Mouse (Mus musculus) monocyte, adult 2 months (primary cell): ENCODE measurements around the gene Glt8d2.
"Not testable (repeated sequence)": the region's sequence is repeated elsewhere in the genome, so short reads cannot be mapped to it uniquely, and the experiment has no call there.

Experiments
- DNase-seq, 2 experiments: peaks; one replicate each; pipeline ENCODE4 v3.0.0; 2022; ENCODE audit warnings: low spot score in 2 of 2, low read depth in 1 of 2

Gene Glt8d2

DNA sequence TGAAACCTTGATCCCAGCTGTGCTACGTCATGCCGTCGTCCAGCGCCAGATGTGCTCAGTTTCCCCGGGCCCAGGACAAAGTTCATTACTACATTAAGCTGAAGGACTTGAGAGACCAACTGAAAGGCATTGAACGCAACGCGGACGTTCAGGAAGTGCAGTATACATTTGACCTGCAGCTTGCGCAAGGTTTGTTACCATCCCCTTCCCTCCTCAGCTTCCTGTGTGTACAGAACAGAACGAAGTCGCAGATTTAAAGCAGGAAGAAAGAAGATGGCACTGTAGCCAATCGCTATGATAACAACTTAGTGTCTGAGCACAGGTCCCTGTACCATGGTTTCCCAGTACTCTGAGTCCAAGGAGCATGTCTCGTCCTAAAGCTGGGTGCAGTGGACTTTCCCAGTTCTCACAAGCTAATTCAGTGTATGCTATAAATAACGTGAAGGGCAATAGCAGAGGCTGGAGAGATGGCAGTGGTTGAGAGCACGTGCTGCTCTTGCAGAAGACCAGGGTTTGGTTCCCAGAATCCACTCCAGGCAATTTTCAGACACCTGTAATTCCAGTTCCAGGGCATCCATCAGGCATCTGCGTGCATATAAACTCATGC lies 43.1 kb downstream of the Glt8d2 start:
- DNase-seq = no peak

DNA sequence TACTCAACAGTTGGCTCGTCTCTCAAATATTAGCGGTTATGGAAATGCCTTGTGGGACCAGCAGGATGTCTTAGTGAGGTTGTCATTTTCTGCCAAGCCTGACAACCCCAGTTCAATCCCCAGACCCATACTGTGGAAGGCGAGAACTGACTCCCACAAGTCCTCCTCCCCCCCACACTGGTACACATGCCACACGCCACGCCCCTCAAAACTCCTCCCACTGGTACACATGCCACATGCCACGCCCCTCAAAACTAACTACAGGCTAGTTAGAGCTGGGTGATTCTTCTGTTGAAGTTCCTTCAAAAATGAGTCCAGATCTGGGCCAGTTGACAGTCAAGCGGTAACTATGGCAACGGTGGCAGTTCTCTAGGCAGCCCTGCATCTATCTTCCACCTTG lies 44.4 kb downstream of the Glt8d2 start:
- DNase-seq = no peak

DNA sequence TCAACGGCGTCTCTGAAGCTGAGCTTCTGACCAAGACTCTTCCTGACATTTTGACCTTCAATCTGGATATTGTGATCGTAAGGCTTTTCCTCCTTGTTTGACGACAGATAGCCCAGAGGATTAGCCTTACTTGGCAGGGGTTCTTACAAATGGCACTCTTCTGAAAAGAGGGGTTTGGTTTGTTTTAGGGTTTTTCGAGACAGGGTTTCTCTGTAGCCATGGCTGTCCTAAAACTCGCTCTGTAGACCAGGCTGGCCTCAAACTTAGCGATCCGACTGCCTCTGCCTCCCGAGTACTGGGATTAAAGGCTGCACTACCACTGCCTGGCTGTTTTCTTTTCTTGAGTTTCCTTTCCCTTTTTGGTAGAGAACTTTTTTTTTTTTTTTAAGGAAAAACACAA lies 49.0 kb downstream of the Glt8d2 start:
- no peak for DNase-seq

DNA sequence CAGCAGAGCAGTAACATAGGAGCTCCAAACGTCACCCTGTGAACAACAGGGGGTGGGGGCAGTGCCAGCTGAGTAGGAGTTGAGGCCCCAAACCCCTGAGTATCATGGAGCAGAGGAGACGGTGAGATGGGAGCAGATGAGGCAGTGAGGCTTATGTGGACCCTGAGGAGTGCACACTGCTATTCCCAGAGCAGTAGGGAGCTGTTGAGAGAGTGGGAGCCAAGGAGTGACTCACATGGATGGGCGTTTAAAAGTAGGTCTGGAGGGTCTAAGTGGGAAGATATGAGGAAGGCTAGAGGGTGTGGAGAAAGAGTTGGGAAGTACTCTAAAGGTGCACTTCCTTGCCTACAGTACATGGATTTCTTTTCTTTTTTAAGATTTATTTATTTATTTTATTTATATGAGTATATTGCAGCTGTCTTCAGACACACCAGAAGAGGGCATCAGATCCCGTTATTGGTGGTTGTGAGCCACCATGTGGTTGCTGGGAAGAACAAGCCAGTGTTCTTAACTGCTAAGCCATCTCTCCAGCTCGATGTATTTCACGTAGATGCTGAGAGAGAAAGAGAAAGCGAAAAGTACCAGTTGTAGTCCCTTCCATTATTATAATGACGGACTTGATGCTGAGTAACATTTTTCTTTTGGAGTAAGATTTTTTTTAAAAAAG lies 51.3 kb downstream of the Glt8d2 start:
- DNase-seq = no peak

DNA sequence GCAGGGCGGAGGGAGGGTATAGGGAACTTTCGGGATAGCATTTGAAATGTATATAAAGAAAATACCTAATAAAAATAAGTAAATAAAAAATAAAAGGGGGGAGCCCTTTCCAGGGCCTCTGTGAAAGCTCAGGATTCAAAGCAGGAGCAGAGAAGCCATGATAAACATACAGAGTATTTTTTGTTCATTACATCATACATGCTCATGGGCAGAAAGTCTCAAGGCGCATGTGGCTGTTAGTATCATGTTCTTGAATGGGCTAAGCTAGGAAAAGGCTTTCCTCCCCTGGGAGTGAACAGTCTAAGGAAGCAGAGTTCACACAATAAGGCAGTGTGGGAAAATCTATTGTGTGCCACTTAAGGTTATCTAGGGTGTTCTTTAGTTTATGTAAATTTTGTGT lies 54.1 kb downstream of the Glt8d2 start:
- DNase-seq = no peak

DNA sequence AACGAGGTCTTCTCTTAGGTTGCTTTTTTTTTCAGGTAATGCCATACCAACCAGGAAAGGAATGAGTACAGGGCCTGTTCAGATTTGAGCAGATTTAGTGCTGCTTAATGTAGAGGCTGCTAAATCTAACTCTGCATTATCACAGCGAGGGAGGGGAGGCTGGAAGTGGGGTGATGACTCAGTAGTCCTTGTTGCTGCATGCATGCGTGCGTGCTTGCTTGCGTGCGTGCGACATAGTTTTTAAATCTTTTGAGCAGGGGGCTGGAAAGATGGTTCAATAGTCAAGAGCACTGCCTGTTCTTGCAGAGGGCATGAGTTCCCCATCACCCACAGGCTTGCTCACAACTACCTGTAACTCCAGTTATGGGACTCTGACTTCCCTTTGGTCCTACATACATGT lies 56.1 kb downstream of the Glt8d2 start:
- no peak for DNase-seq

DNA sequence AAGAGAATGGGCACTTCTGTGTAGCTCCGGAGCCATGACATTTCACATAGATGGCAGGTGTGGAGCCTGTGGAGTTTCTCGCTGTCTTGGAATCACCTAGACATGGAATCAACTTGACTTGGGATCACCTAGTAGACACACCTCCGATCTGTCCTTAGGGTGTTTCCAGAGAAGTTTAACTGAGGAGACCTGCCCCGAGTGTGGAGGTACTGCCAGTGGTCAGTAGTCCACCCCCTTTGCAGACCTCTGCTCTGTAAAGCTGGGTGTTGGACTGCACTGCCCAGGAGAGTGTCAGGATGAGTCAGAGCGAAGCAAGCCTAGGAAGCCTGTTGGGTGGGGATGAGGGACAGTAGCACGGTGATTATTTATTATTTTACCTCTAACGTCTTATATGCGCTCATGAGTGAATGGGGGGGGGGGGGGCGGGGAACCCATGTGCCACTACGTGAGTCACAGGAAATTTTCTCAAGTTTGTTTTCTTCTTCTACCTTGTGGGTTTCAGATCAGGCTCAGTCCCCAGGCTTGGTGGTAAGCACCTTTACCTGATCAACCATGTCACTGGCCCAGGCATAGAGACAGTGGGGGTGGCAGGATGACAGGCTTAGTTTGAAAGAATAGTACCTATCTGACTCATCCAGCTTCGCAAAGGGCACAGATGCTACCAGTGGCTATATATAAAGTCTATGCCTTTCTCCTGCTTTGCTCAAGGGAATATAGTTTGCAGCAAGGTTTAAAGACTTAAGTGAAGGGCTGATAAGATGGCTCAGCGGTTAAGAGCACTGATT lies 57.8 kb downstream of the Glt8d2 start:
- no peak for DNase-seq

DNA sequence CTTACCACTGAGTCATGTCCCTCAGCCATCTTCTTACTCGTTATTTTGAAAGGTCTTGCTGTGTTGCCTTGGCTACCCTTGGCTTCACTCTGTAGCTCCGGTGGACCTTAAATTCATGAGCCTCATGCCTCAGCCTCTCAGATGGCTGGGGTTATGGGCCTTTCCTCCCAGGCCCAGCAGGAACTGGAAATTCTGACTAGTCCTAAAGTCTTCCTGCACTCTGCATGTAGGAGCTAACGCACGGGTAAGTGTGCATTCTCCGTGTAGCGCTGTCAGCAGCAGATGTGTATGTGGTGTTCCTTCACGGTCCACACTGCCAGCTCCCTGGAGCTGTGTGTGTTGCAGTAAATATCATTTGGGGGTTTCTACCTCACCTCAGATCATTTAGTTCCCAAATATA lies 59.3 kb downstream of the Glt8d2 start:
- no peak for DNase-seq

- no peak for DNase-seq
These were observed 60.0 kb downstream of the Glt8d2 start for GRCm38 (mm10) chr10:82630497-82630896.

GRCm38 (mm10) chr10:82629586-82630255 lies 60.7 kb downstream of the Glt8d2 start, which contains the start of gene Tdg:
TSS of gene Tdg (plus strand) at chr10:82629828.
- peak; percentile 68 to 84 for DNase-seq

DNA sequence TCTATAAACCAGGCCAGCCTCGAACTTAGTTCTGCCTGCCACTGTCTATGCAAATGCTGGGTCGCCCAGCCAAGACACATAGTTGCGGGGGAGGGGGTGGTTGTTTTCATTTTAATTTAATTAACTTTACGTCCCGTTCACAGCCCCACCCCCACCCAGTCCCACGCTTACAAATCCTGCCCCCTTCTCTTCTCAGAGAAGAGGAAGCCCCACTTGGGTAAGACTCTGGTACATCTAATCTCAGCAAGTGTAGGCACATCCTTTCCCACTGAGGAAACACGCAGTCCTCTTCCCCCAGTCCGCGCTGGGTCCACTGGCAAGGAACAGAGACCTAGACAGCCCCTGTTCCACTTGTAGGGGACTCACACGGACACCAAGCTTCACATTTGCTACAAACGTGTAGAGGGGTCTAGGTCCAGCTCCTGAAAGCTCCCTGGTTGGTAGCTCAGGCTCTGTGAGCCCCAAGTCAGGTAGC lies 61.3 kb downstream of the Glt8d2 start:
- DNase-seq = peak in 1 of 2 experiments; percentile 8

- DNase-seq = not testable (repeated sequence)
These were observed 66.9 kb downstream of the Glt8d2 start for GRCm38 (mm10) chr10:82623553-82623932.

DNA sequence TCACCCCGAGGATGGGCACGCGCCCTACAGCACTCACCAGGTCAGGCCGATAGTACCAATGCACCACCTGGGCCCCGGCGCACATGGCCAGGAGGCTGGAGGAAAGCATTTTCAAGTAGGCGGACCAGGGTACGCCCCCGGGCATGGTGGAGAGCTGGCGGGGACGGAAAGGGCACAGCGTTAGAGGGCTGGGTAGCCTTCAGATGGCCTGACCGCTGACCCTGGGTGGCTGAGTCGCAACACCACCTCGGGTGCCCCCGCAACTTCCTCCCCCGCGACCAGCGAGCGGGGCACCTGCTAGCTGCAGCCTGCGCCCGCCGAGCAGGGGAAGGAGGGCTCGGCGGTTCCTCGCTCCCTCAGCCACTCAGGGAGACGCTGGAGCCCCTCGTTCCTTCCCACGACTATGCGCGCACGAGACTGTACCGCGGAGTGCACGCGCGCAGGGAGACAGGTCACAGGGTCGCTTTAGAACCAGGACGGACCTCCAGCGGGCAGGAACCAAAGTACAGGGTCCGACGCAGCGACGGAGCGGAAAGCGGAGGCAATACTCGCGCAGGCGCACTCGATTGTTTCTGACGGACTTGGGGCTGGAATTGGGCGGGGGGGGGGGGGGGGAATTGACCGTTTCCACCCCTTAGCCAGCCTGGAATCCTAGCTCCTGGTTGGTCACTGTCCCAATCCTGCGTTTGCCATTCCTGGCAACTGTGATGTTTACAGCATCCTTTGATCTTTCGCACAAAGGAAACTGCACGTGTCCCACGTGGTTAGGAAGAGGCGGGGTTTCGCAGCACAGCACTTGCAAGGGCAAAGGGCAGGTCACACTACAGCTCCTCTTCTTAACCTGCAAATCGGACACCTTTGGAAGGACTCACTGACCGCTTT lies 67.5 kb downstream of the Glt8d2 start, which contains the start of gene 1190007I07Rik:
Gene 1190007I07Rik (minus strand): TSS at position 558 of the 882 bp plus-strand sequence.
- DNase-seq = peak; percentile 48 to 72

- DNase-seq = no peak
These were observed 68.2 kb downstream of the Glt8d2 start for GRCm38 (mm10) chr10:82622235-82622634.
